Mouse (Mus musculus): ENCODE data around the gene Hes5. TPM values are rescaled to one million over a fixed set of nuclear protein-coding genes. Genes with fewer than 3 reads are reported as not detected.

Gene Hes5
- total RNA-seq (2023), result under 1 TPM in 1 of 2 experiments, not detected in 1; 0.53 TPM

DNA sequence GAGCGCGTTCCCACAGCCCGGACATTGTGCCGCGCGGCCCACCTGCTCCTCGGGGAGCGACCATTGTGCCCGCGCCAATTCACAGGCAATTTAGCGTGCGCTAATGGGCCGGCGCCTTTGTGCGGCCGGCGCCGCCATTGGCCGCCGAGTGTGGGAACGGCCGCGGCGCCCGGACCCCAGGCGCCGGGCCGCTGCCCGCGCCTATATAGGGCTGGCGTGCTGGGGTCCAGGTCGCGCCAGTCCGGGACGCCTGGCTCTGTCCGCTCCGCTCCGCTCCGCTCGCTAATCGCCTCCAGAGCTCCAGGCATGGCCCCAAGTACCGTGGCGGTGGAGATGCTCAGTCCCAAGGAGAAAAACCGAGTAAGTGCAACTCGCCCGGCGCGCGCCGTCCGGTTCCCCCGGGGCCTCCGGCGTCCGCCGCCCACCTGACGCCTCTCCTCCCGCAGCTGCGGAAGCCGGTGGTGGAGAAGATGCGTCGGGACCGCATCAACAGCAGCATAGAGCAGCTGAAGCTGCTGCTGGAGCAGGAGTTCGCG lies at the start of gene Hes5:
TSS of gene Hes5 (plus strand) at position 234 of the 536 bp plus-strand sequence.

DNA sequence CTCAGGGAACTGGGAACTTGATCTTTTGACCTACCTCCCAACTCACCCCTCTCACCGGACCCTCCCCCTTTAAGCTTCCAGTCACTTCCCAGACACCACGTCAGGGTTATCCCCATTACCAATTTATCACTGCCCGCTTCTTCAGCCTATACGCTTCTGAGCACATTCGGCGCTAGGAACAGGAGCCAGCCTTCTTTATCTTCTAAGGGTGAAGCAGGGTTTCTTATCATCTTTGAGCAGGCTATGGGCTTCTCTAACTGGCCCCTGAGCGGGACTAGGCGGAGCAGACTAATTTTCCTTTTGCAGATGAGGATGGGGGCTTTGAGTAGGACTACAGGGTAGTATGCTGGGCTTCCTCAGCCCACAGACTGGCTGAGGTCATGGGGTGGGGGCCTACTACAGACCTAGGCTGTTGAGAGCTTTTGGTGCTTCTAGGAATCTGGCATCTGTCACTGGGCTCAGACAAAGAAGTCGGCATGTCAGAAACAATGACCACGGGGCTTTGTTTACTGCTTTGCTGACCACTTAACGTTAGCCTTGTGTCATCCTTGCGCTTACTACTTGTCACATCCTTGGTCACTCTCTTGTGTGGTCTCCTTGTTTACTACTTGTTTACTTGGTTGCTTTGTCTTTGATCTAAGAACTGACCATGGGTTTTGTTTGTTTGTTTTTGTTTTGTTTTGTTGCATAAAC lies 32.2 kb upstream of the Hes5 start, which contains the start of gene Tnfrsf14:
TSS of gene Tnfrsf14 (minus strand) at position 169 of the 693 bp plus-strand sequence.

DNA sequence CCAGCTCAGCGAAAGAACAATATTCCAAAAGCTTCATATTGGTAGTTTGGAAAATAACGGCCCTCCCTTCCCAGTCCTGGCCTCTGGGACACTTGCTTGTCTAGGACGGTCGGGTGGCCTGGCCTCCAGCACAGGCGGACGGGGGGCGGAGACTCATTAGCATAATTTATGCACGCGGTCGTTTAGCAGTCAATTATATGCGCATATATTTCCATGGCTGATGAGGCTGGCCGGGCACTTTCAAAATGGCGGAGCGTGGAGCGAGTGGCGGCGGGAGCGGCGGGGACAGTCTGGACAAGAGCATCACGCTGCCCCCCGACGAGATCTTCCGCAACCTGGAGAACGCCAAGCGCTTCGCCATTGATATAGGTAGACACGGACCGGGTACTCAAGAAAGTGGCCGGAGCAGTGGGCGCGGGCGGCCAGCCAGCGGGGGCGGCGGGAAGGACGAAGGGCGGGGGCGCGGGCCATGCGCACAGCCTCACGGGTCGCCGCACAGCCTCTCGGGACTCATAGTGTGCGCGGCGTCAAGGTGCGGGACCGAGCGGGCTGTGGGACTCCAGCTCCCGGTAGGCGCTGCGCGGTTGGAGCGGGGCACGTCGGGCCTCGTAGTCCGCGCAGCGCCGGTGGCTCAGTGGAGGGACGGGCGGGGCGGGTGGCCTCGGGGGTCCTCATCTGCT lies 3.3 kb downstream of the Hes5 start, which contains the start of gene Pank4:
TSS of gene Pank4 (plus strand) at position 223 of the 680 bp plus-strand sequence.

Other genes with a start within 250 kb of the Hes5 start
- gene Ttc34, start 123.5 kb upstream of the Hes5 start, total RNA-seq (2023), result not detected
- gene Mmel1, start 91.3 kb upstream of the Hes5 start, total RNA-seq (2023), result under 1 TPM in 1 of 2 experiments, not detected in 1; 0.24 TPM
- gene Fam213b, start 61.8 kb upstream of the Hes5 start, total RNA-seq (2023), result 1 to 10 TPM; 1.9 to 2.5 TPM
- 100 to 1,000 TPM; 101 to 127 TPM for gene Tnfrsf14, start 32.4 kb upstream of the Hes5 start, total RNA-seq (2023)
- 10 to 100 TPM; 27.9 to 31.5 TPM for gene Pank4, start 3.2 kb downstream of the Hes5 start, total RNA-seq (2023)
- gene Plch2, start 95.9 kb downstream of the Hes5 start, total RNA-seq (2023), result under 1 TPM in 1 of 2 experiments, not detected in 1; 0.09 TPM
- 1 to 10 TPM; 5.7 to 7.4 TPM for gene Pex10, start 106.1 kb downstream of the Hes5 start, total RNA-seq (2023)
- gene Rer1, start 125.5 kb downstream of the Hes5 start, total RNA-seq (2023), result 10 to 100 TPM; 55.8 to 59.7 TPM
- gene Morn1, start 125.7 kb downstream of the Hes5 start, total RNA-seq (2023), result 1 to 10 TPM; 1.4 to 1.9 TPM